Mouse (Mus musculus): ENCODE measurements around the gene C530008M17Rik. TPM values are rescaled to one million over a fixed set of nuclear protein-coding genes. Genes with fewer than 3 reads are reported as not detected.

Gene C530008M17Rik
- 1 to 10 TPM; 1.8 to 2.4 TPM for total RNA-seq (2021)
- long read RNA-seq, experiment 1, partial matches to known transcripts: 1 of 1 reads
- long read RNA-seq, experiment 1, other reads (novel, unspliced or antisense): 0 of 1 reads
- long read RNA-seq, experiment 2, partial matches to known transcripts: 0 of 3 reads
- long read RNA-seq, experiment 2, other reads (novel, unspliced or antisense): 2 of 3 reads

- intact Hi-C loops (cut with DNase I): loop anchor here (5.0 kb wide), 1 partner anchor 186 kb away; no protein-coding TSS in a partner anchor
- DNase-seq: no peak
- no peak for TF ChIP-seq CTCF (IDR thresholded peaks at IDR 0.05)
- peak within 1 kb of the TSS; percentile 78 for H3K4me3 ChIP-seq
- 0 out of 2 replicates have a peak within 1 kb of the TSS, but pooled peaks have one; percentile 16 for H3K27ac ChIP-seq
These were observed at the start of gene C530008M17Rik for GRCm38 (mm10) chr5:76656212-76656611. C530008M17Rik (plus strand) TSS chr5:76656512.

GRCm38 (mm10) chr5:76609702-76610370 lies 46.5 kb upstream of the C530008M17Rik start:
- intact Hi-C loops (cut with DNase I): no loop called here
- DNase-seq: no peak
- no peak overlapping the region for H3K27ac ChIP-seq
- TF ChIP-seq CTCF (IDR thresholded peaks at IDR 0.05): no peak
- H3K4me3 ChIP-seq: no peak overlapping the region

DNA sequence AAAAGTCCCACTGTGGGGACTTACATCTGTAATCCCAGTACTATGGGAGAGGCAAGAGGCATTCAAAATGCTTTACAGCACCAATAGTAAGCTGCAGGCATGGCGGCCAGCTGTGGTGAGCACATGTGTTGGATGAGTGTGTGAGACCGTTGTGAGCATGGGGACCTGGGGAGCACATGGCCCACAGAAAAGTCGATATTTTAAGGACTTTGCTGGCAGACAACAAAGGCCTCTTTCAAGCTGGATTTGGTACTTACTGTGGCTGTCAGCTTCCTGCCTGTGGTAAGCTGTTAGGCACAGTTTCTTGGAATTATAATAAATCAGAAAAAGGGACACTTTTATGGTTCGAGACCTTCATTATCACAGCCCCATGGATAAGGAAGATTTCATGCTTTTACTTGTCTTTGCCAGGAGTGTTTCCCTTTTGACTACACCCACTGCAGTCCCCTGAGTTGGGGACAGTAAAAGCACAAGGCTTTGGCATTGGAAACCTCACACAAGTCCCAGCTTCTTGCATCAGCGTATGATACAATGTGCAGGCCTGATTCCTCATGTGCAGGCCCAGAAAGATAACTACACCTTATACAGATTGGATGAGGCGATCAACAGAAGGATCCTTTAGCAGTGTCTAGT lies 43.3 kb upstream of the C530008M17Rik start:
- intact Hi-C loops (cut with DNase I): no loop called here
- H3K27ac ChIP-seq: no peak overlapping the region
- no peak for TF ChIP-seq CTCF (IDR thresholded peaks at IDR 0.05)
- no peak for DNase-seq
- no peak overlapping the region for H3K4me3 ChIP-seq

- no peak for TF ChIP-seq CTCF (IDR thresholded peaks at IDR 0.05)
- H3K27ac ChIP-seq: no peak overlapping the region
- intact Hi-C loops (cut with DNase I): no loop called here
- H3K4me3 ChIP-seq: no peak overlapping the region
- peak; percentile 26 for DNase-seq
These were observed 41.0 kb upstream of the C530008M17Rik start for GRCm38 (mm10) chr5:76615276-76615675.

GRCm38 (mm10) chr5:76616196-76616747 lies 40.0 kb upstream of the C530008M17Rik start:
- H3K27ac ChIP-seq: no peak overlapping the region
- H3K4me3 ChIP-seq: no peak overlapping the region
- no peak for TF ChIP-seq CTCF (IDR thresholded peaks at IDR 0.05)
- intact Hi-C loops (cut with DNase I): no loop called here
- DNase-seq: no peak

DNA sequence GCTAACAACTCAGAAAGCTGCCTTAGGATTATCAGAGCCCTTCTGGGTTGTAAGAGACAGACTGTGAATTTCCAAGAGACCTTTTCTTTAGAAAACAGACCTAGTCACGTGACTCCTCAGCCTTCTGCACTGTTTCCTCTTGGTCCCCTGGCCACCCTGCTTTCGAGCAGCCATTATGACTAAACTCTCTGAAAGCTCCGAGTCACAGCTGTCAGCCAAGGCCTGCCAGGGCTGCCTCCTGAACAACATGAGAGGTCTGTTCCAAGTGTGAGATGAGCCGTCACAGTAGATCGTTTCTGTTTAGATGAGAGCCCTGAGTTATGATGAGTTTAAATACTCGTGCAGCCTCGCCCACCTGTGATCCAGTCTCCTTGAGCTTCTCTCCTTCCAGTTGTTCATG lies 37.6 kb upstream of the C530008M17Rik start:
- intact Hi-C loops (cut with DNase I): no loop called here
- TF ChIP-seq CTCF (IDR thresholded peaks at IDR 0.05): no peak
- no peak for DNase-seq
- Histone ChIP-seq H3K27ac (no peak overlapping the region), H3K4me3 (no peak overlapping the region)

DNA sequence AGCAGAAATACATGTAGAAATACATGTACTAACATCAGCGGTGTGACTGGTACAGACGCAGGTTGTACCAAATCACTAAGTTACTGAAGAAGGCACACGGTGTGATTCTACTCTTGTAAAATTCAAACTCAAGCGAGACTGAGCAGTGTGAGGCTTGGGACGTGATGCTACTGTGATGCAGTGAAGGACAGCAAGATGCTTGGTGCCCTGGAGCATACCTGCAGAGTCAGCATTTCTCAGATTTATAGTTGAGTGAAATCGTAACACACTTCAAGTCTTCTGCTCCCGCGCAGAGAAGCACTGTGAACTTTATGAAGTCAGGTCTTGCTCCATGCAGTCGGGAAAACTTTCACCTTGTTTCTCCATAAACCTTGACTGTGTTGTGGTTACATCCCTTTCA lies 32.6 kb upstream of the C530008M17Rik start:
- Histone ChIP-seq H3K4me3 (no peak overlapping the region), H3K27ac (no peak overlapping the region)
- intact Hi-C loops (cut with DNase I): no loop called here
- DNase-seq: no peak
- no peak for TF ChIP-seq CTCF (IDR thresholded peaks at IDR 0.05)

DNA sequence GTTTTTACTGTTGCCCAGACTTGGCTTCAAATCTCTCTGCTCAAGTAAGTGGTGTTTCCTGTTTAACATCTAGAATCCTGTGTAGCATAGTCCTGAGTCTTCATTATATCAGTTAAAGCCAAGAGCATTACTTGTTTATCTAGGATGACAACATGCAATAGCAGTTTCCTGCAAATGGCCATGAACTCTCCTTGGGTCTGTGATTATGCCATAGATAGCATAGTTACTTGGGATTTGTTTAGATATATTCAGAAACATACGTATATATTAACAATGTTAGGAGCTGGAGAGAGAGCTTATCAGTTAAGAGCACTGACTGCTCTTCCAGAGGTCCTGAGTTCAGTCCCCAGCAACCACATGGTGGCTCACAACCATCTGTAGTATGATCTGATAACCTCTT lies 28.5 kb upstream of the C530008M17Rik start:
- TF ChIP-seq CTCF (IDR thresholded peaks at IDR 0.05): no peak
- no peak for DNase-seq
- no peak overlapping the region for H3K4me3 ChIP-seq
- H3K27ac ChIP-seq: no peak overlapping the region
- intact Hi-C loops (cut with DNase I): no loop called here

DNA sequence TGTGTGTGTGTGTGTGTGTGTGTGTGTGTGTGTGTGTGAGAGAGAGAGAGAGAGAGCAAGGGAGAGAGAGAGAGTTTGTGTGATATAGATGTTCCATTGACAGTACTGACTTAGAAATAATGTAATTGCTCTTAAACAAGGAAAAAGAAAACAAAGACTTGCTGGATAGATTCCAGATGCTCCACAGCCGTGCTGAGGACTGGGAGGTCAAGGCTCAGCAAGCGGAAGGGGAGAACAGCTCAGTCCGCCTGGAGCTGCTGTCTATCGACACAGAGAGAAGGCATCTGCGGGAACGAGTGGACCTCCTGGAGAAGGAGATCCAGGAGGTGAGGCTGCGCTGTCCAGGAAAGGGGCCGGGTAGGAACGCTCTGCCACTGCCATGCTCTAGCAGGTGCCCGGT lies 22.3 kb upstream of the C530008M17Rik start:
- no peak for DNase-seq
- intact Hi-C loops (cut with DNase I): no loop called here
- H3K27ac ChIP-seq: no peak overlapping the region
- no peak overlapping the region for H3K4me3 ChIP-seq
- no peak for TF ChIP-seq CTCF (IDR thresholded peaks at IDR 0.05)

DNA sequence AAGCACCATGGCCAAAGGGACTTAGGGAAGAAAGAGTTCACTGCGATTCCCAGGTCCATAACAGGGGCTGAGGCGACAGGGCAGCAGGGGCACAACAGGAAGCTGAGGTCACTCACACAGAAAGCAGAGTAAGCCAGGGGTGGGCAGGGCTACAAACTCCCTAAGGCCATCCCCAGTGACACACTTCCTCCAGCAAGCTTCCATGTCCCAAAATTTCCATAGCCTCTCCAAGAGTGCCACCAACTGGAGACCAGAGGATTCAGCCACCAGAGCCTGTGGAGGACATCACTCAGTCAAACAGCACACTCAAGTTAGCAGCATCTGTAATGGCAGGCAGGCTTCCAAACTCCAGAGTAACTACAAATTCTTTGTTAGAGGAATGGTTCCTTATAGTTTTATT lies 20.7 kb upstream of the C530008M17Rik start:
- TF ChIP-seq CTCF (IDR thresholded peaks at IDR 0.05): no peak
- DNase-seq: no peak
- intact Hi-C loops (cut with DNase I): no loop called here
- no peak overlapping the region for H3K27ac ChIP-seq
- H3K4me3 ChIP-seq: no peak overlapping the region

DNA sequence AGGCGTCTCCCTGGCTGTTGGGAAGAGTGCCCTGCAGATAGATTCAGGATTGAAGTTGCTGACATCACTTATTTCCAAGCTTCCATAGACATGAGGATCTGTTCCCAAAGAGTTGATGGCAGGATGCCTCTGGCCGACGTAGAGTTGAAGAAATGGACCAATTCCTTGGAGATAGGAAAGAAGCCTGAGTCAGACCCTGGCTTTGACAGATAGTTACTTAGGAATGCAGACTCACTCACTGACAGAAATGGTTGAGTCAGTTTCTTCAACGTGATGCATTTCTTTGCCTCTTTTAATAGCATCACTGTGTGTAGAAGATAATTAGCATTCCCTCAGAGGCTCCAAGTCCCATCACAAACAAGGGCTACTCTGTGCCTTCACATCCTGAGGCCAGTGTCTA lies 14.2 kb upstream of the C530008M17Rik start:
- intact Hi-C loops (cut with DNase I): no loop called here
- no peak for DNase-seq
- H3K4me3 ChIP-seq: no peak overlapping the region
- TF ChIP-seq CTCF (IDR thresholded peaks at IDR 0.05): no peak
- H3K27ac ChIP-seq: no peak overlapping the region

- intact Hi-C loops (cut with DNase I): no loop called here
- TF ChIP-seq CTCF (IDR thresholded peaks at IDR 0.05): no peak
- no peak overlapping the region for H3K4me3 ChIP-seq
These were observed 12.1 kb upstream of the C530008M17Rik start for GRCm38 (mm10) chr5:76644234-76644633.

More at GRCm38 (mm10) chr5:76644234-76644633, 12.1 kb upstream of the C530008M17Rik start:
- no peak overlapping the region for H3K27ac ChIP-seq
- no peak for DNase-seq

Measured in gastrocnemius, adult 2 months (tissue).